Mouse (Mus musculus): Measurements from ENCODE around the gene Ano6.

- TF ChIP-seq POLR2A (IDR thresholded peaks at IDR 0.05; ENCODE audit: borderline replicate concordance, low read depth, low read length) = no peak
- no peak for TF ChIP-seq CTCF (IDR thresholded peaks at IDR 0.05; ENCODE audit: low read depth, low read length)
Measured at GRCm38 (mm10) chr15:95974021-95974597, 183.5 kb downstream of the Ano6 start.
